Mouse (Mus musculus) liver, embryonic 14.5 days (tissue): ENCODE data around the gene Serhl.

Experiments
- CTCF ChIP-seq: IDR thresholded peaks from 2 replicates; pipeline ENCODE4 v1.5.1; 2016; ENCODE audit warnings: antibody characterized with exemption, low read depth, control low read depth
- EP300 ChIP-seq: IDR thresholded peaks from 2 replicates; pipeline ENCODE4 v1.6.1; 2016; ENCODE audit warnings: antibody characterized with exemption, low read depth

DNA sequence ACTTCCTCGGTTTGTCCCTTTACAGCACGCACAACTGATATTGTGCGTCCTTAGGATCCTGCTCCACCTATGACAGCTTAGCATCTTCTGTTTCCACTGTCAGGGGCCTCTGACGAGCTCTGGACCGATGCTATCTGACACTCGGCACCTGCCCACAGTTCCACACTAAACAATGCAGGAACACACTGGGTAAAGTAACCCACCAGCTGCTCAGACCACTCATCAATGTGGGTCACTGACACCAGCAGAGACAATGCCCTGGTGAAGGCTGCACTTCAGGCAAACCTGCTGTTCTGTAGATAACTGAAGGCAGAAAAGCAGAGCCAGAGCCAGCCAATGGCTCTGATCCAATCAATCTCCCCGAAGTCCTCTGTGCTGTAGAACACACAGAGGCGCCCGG, 37.3 kb downstream of the Serhl start:
- TF ChIP-seq EP300 (no peak), CTCF (no peak)
